ENCODE assay signal across 8 mouse cellular contexts in genomic region chr6:136808014-136808417, GRCm38 (mm10). TPM values are rescaled to one million over a fixed set of nuclear protein-coding genes. Genes with fewer than 3 reads are reported as not detected.
DNase-seq lines count a peak whose midpoint lies in the region; ATAC-seq and TF ChIP-seq lines count a peak whose summit lies in the region.

Gene H2afj, plus strand, starts transcription at chr6:136808244.

- peak within 1 kb of the TSS; percentile 96 for H3K4me2 ChIP-seq in embryonic facial prominence, embryonic 13.5 days
- peak within 1 kb of the TSS; percentile 94 for H3K4me2 ChIP-seq in limb, embryonic 12.5 days
- peak within 1 kb of the TSS; percentile 77 for H3K4me2 ChIP-seq in midbrain, embryonic 15.5 days

- H3K4me1 ChIP-seq in embryonic facial prominence, embryonic 13.5 days, result peaks cover 24% of the 10 kb centered on the region
- H3K4me1 ChIP-seq in kidney, adult 2 months (ENCODE audit: control insufficient read depth, insufficient read depth, low read length), result peaks cover 25% of the 10 kb centered on the region; the same call in 1 of the 2 replicates
- peaks cover 32% of the 10 kb centered on the region for H3K4me1 ChIP-seq in limb, embryonic 12.5 days (replicated peaks)
- H3K4me1 ChIP-seq in midbrain, embryonic 15.5 days, result peaks cover 37% of the 10 kb centered on the region
- peaks cover 6% of the 10 kb centered on the region; the same call in 1 of the 2 replicates for H3K4me1 ChIP-seq in spleen, adult 2 months (ENCODE audit: control insufficient read depth, insufficient read depth, insufficient read length)

- peak; percentile 87 for ATAC-seq in embryonic facial prominence, embryonic 13.5 days (ENCODE audit: insufficient number of reproducible peaks, insufficient read depth, low FRiP score, low TSS enrichment, low read depth)
- ATAC-seq in limb, embryonic 12.5 days (ENCODE audit: insufficient number of reproducible peaks, insufficient read depth, low FRiP score, low TSS enrichment, low read depth), result peak; percentile 79
- peak; percentile 91 for ATAC-seq in midbrain, embryonic 15.5 days (replicated peaks)

- H3K9ac ChIP-seq in embryonic facial prominence, embryonic 13.5 days, result peak within 1 kb of the TSS; percentile 80
- H3K9ac ChIP-seq in limb, embryonic 12.5 days (replicated peaks), result peak within 1 kb of the TSS; percentile 70
- peak within 1 kb of the TSS; percentile 64 for H3K9ac ChIP-seq in midbrain, embryonic 15.5 days

- peak within 1 kb of the TSS; percentile 84 for H3K27ac ChIP-seq in embryonic facial prominence, embryonic 13.5 days
- peak within 1 kb of the TSS; percentile 91 for H3K27ac ChIP-seq in kidney, adult 2 months (ENCODE audit: insufficient read depth, low read depth, low read length)
- peak within 1 kb of the TSS; percentile 87 for H3K27ac ChIP-seq in limb, embryonic 12.5 days
- peak within 1 kb of the TSS; percentile 80 for H3K27ac ChIP-seq in midbrain, embryonic 15.5 days
- H3K27ac ChIP-seq in spleen, adult 2 months (ENCODE audit: insufficient read depth, low read length), result peak within 1 kb of the TSS; percentile 85

- no peak for TF ChIP-seq CTCF in kidney, adult 2 months (conservative IDR thresholded peaks at IDR 0.05; ENCODE audit: insufficient read depth, insufficient read length, low read depth, low read length)
- no peak for TF ChIP-seq CTCF in spleen, adult 2 months (IDR thresholded peaks at IDR 0.05; ENCODE audit: extremely low read depth, insufficient read depth, insufficient read length, insufficient replicate concordance)

- TF ChIP-seq POLR2A in kidney, adult 2 months (IDR thresholded peaks at IDR 0.05; ENCODE audit: low read depth, low read length), result peak; percentile 47
- peak; percentile 88 for TF ChIP-seq POLR2A in spleen, adult 2 months (IDR thresholded peaks at IDR 0.05; ENCODE audit: low read depth, low read length)

- no peaks in the 10 kb centered on the region for H3K9me3 ChIP-seq in embryonic facial prominence, embryonic 13.5 days
- no peaks in the 10 kb centered on the region for H3K9me3 ChIP-seq in limb, embryonic 12.5 days
- H3K9me3 ChIP-seq in midbrain, embryonic 15.5 days, result no peaks in the 10 kb centered on the region

- WGBS in embryonic facial prominence, embryonic 13.5 days, result under 1% methylated on average over 34 of the region's 34 CpGs
- whole genome bisulfite sequencing in kidney, adult 2 months, result under 1% methylated on average over 34 of the region's 34 CpGs
- WGBS in limb, embryonic 12.5 days, result under 1% methylated on average over 34 of the region's 34 CpGs
- WGBS in midbrain, embryonic 15.5 days, result under 1% methylated on average over 34 of the region's 34 CpGs
- WGBS in spleen, adult 2 months, result 1% methylated on average over 34 of the region's 34 CpGs

- H3K27me3 ChIP-seq in embryonic facial prominence, embryonic 13.5 days, result no peaks in the 10 kb centered on the region
- H3K27me3 ChIP-seq in kidney, adult 2 months (replicated peaks; ENCODE audit: control insufficient read depth, insufficient read depth, low read length), result no peaks in the 10 kb centered on the region
- no peaks in the 10 kb centered on the region for H3K27me3 ChIP-seq in limb, embryonic 12.5 days
- H3K27me3 ChIP-seq in midbrain, embryonic 15.5 days (replicated peaks), result no peaks in the 10 kb centered on the region
- H3K27me3 ChIP-seq in spleen, adult 2 months (ENCODE audit: control insufficient read depth, insufficient read depth, low read length), result no peaks in the 10 kb centered on the region

- peaks cover 15% of the 10 kb centered on the region for H3K36me3 ChIP-seq in embryonic facial prominence, embryonic 13.5 days
- H3K36me3 ChIP-seq in kidney, adult 2 months (ENCODE audit: control insufficient read depth, insufficient read depth, low read length), result no peaks in the 10 kb centered on the region
- H3K36me3 ChIP-seq in limb, embryonic 12.5 days, result peaks cover 25% of the 10 kb centered on the region
- peaks cover 8% of the 10 kb centered on the region; the same call in 1 of the 2 replicates for H3K36me3 ChIP-seq in midbrain, embryonic 15.5 days (replicated peaks)
- H3K36me3 ChIP-seq in spleen, adult 2 months (ENCODE audit: control insufficient read depth, insufficient read depth, low read length), result peaks cover 5% of the 10 kb centered on the region

- H3K4me3 ChIP-seq in embryonic facial prominence, embryonic 13.5 days, result peak within 1 kb of the TSS; percentile 87
- peak within 1 kb of the TSS; percentile 97 for H3K4me3 ChIP-seq in kidney, adult 2 months (ENCODE audit: insufficient read depth, low read depth, low read length)
- peak within 1 kb of the TSS; percentile 84 for H3K4me3 ChIP-seq in limb, embryonic 12.5 days (replicated peaks)
- H3K4me3 ChIP-seq in midbrain, embryonic 15.5 days, result peak within 1 kb of the TSS; percentile 89
- peak within 1 kb of the TSS; percentile 88 for H3K4me3 ChIP-seq in spleen, adult 2 months (ENCODE audit: extremely low read depth, insufficient read depth, insufficient read length)

- DNase-seq in 3134 (ENCODE audit: extremely low read depth, insufficient read length, low spot score), result peak; percentile 99
- peak; percentile 98 to 99 for DNase-seq in adrenal gland, postnatal 36 days
- DNase-seq in heart, adult 18-20 months, result peak; percentile 99
- DNase-seq in kidney, adult 2 months, result peak; percentile 99
- DNase-seq in spleen, adult 2 months (ENCODE audit: low read depth in 1 of 2, low spot score in 2 of 2), result peak; percentile 92 to 98

RNA-seq across cellular contexts. Expression of gene H2afj, which starts in this region (rescaled TPM):
- 100 to 1,000 TPM; 173 to 208 TPM for total RNA-seq in adrenal gland, postnatal 36 days (2021)
- polyA plus RNA-seq in embryonic facial prominence, embryonic 13.5 days (2015; fragmentation: Nextera tagmentation; extraction: Ambion mirVana), result 120 and 127 TPM in 2 replicates
- 10 to 100 TPM; 30.1 to 35.5 TPM for total RNA-seq in heart, adult 18-20 months (2021)
- polyA plus RNA-seq in kidney, adult 2 months (2012; rRNA removed), result 262 and 431 TPM in 2 replicates
- 99.7 and 111 TPM in 2 replicates for polyA plus RNA-seq in limb, embryonic 12.5 days (2016; fragmentation: Nextera tagmentation; extraction: Ambion mirVana)
- 98.3 and 103 TPM in 2 replicates for polyA plus RNA-seq in midbrain, embryonic 15.5 days (2015; fragmentation: Nextera tagmentation; extraction: Ambion mirVana)
- polyA plus RNA-seq in spleen, adult 2 months (2012; rRNA removed), result 228 and 441 TPM in 2 replicates

Comparison
In these comparisons a context has a peak if more than half of its experiments do, and no peak if none do; other contexts are left out.
1. Peak in every context shown above with its lines: DNase-seq, ATAC-seq, H3K4me3 ChIP-seq and H3K27ac ChIP-seq.
2. RNA of gene H2afj (total RNA-seq): 173 to 208 TPM in adrenal gland, postnatal 36 days; 30.1 to 35.5 TPM in heart, adult 18-20 months; every median in the first group is over 4 times any median in the second.